Mouse (Mus musculus) urinary bladder, postnatal 14 days (tissue): ENCODE data around the gene 6330409D20Rik.

ENCODE experiments used
- DNase-seq: peaks from one replicate; pipeline ENCODE4 v3.0.0; 2021; ENCODE audit warnings: low spot score

6330409D20Rik gene

GRCm38 (mm10) chr2:32740916-32741272 lies at the start of gene 6330409D20Rik:
Gene 6330409D20Rik (minus strand): TSS chr2:32741016.
- DNase-seq, result no peak

GRCm38 (mm10) chr2:32788581-32788980 lies 47.8 kb upstream of the 6330409D20Rik start:
- DNase-seq, result no peak

GRCm38 (mm10) chr2:32787176-32787575 lies 46.4 kb upstream of the 6330409D20Rik start:
- no peak for DNase-seq

- DNase-seq, result no peak
Measured at GRCm38 (mm10) chr2:32784048-32784681, 43.3 kb upstream of the 6330409D20Rik start, which contains the start of gene Cfap157. Gene Cfap157 (minus strand): TSS chr2:32784428.

- DNase-seq, result no peak
Measured at GRCm38 (mm10) chr2:32781710-32782109, 40.9 kb upstream of the 6330409D20Rik start.

DNA sequence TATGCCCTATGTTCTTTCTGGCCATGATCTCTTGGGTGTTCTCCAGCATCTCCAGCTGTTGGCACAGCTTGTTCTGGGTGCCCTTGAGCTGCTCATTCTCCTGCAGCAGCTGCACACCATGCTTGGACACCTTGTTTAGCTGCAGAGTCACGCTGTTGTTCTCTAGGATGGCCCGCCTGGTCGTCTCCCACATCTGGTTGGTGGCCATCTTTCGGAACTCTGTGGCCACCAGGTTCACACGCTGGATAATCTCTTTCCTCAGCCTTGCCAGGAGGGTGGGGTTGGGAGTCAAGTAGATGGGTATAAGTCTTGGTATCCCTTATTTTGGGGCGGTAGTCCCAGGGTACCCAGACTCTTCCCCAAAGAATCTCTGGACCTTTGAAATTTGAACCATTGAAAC lies 38.9 kb upstream of the 6330409D20Rik start:
- no peak for DNase-seq

GRCm38 (mm10) chr2:32779131-32779530 lies 38.3 kb upstream of the 6330409D20Rik start:
- DNase-seq, result peak; percentile 72

GRCm38 (mm10) chr2:32778081-32778480 lies 37.3 kb upstream of the 6330409D20Rik start:
- no peak for DNase-seq

- no peak for DNase-seq
Measured at GRCm38 (mm10) chr2:32776192-32776591, 35.4 kb upstream of the 6330409D20Rik start.

DNA sequence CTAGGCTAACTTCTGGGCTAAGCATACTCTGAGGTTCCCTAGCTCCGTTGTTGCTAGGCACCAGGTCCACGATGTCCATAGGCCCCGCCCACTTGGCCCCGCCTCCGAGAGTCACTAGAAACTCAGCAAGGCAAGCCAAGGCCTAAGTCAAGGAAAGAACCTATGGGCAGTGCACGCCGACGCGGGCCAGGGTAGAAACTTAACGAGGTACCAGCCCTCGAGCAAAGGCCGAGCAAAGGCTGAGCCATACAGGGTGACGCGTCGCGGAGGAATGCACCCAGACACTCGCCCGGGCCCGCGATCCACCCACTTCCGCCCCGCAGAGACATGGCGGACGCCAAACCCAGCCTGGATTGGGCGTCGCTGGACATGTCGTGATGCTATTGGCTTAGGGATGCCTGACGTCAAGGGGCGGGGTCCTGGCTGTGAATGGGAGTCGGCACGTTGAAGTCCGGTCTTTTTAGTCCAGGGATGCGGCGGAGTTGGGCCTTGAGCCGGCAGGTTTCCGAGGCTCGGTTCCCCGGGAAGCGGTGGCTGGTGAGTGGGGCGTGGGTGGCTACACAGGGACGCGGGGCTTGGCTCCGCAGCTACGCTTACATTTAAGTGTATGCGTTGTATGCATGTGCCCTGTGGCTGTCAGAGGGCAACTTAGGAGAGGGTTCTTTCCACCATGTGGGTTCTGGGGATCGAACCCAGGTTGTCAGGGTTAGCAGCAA lies 34.7 kb upstream of the 6330409D20Rik start, which contains the start of the genes Ttc16 and Ptrh1:
Gene Ttc16, minus strand, starts transcription at position 275 of the 716 bp plus-strand sequence.
Gene Ptrh1, plus strand, starts transcription at position 428 of the 716 bp plus-strand sequence.
- peak; percentile 99 for DNase-seq

GRCm38 (mm10) chr2:32772626-32773279 lies 31.9 kb upstream of the 6330409D20Rik start:
- DNase-seq, result no peak

DNA sequence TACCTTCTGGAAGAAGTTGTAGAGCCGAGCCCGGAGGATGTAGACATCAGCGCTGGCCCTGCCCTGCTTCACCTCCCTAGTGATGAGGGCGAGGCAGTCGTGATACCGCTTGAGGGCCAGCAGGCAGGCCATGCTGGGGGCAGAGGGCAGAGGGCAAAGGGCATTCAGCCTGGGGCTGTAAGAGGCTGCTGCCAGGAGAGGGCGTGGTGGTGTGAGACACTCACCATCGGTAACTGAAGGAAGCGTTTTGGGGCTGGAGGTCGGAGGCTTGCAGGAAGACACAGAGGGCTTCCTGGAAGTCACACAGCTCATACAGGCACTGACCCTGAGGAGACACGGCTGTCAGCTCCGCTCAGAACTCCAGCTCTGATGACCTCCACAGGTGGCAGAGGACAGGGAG lies 31.1 kb upstream of the 6330409D20Rik start:
- no peak for DNase-seq

GRCm38 (mm10) chr2:32769327-32770085 lies 28.7 kb upstream of the 6330409D20Rik start:
- no peak for DNase-seq

GRCm38 (mm10) chr2:32768661-32769285 lies 28.0 kb upstream of the 6330409D20Rik start:
- DNase-seq, result peak; percentile 43

GRCm38 (mm10) chr2:32767241-32767640 lies 26.4 kb upstream of the 6330409D20Rik start:
- no peak for DNase-seq

GRCm38 (mm10) chr2:32763353-32763752 lies 22.5 kb upstream of the 6330409D20Rik start:
- no peak for DNase-seq

GRCm38 (mm10) chr2:32761859-32762258 lies 21.0 kb upstream of the 6330409D20Rik start:
- no peak for DNase-seq

- no peak for DNase-seq
Measured at GRCm38 (mm10) chr2:32761361-32761760, 20.5 kb upstream of the 6330409D20Rik start.

GRCm38 (mm10) chr2:32759001-32759400 lies 18.2 kb upstream of the 6330409D20Rik start:
- DNase-seq, result no peak

- no peak for DNase-seq
Measured at GRCm38 (mm10) chr2:32758503-32758902, 17.7 kb upstream of the 6330409D20Rik start.

- peak; percentile 98 for DNase-seq
Measured at GRCm38 (mm10) chr2:32757056-32757845, 16.4 kb upstream of the 6330409D20Rik start, which contains the start of gene Tor2a. Gene Tor2a (plus strand): TSS chr2:32757234.
